Mouse (Mus musculus) heart, embryonic 15.5 days (tissue): Measurements from ENCODE around the gene Ssna1. TPM values are rescaled to one million over a fixed set of nuclear protein-coding genes. Genes with fewer than 3 reads are reported as not detected.

Source experiments
- ATAC-seq: fragments of 200-750 bp; cut with Nextera tagmentation; replicated peaks from 2 replicates; pipeline ENCODE4 v1.8.0; 2017; ENCODE audit warnings: low read depth, moderate TSS enrichment; ENCODE audit not compliant: insufficient number of reproducible peaks, insufficient read depth, low FRiP score
- H3K27ac ChIP-seq: fragments of 300-500 bp; sonication (generic); 2 replicates; pipeline ENCODE4 v1.5.1; 2015; ENCODE audit warnings: mild to moderate bottlenecking, inconsistent platforms
- H3K27me3 ChIP-seq: fragments of 300-500 bp; sonication (generic); 2 replicates; pipeline ENCODE4 v1.6.1; 2015; ENCODE audit warnings: inconsistent platforms
- H3K36me3 ChIP-seq: fragments of 300-500 bp; sonication (generic); 2 replicates; pipeline ENCODE4 v1.6.1; 2015; ENCODE audit warnings: mild to moderate bottlenecking, inconsistent platforms
- H3K4me1 ChIP-seq: fragments of 300-500 bp; sonication (generic); replicated peaks from 2 replicates; pipeline ENCODE4 v1.6.1; 2015; ENCODE audit warnings: inconsistent platforms
- H3K4me2 ChIP-seq: fragments of 300-500 bp; sonication (generic); 2 replicates; pipeline ENCODE4 v1.6.1; 2015; ENCODE audit warnings: inconsistent platforms, mild to moderate bottlenecking, moderate library complexity
- H3K4me3 ChIP-seq: fragments of 300-500 bp; sonication (generic); 2 replicates; pipeline ENCODE4 v1.5.1; 2015; ENCODE audit warnings: mild to moderate bottlenecking, inconsistent platforms
- H3K9ac ChIP-seq: fragments of 300-500 bp; sonication (generic); 2 replicates; pipeline ENCODE4 v1.6.1; 2015; ENCODE audit warnings: mild to moderate bottlenecking, inconsistent platforms
- H3K9me3 ChIP-seq: fragments of 300-500 bp; sonication (generic); replicated peaks from 2 replicates; pipeline ENCODE4 v1.6.1; 2016; ENCODE audit warnings: inconsistent platforms
- WGBS: fragments of 180-500 bp; shearing (Covaris S2); methylation state at CpG from one replicate; pipeline ENCODE4 v1.1.7; 2015; ENCODE audit warnings: mixed read lengths; 5-methylcytosine and 5-hydroxymethylcytosine counted together
- polyA plus RNA-seq: library from polyadenylated mRNA; unstranded; fragments of >200 nt; fragmentation: Nextera tagmentation; extraction: Ambion mirVana; gene quantifications from 2 replicates; pipeline ENCODE4 v1.2.1, GENCODE M21; 2015

Gene Ssna1
- polyA plus RNA-seq, 1 experiment from 2014 or later, result 137 TPM

DNA sequence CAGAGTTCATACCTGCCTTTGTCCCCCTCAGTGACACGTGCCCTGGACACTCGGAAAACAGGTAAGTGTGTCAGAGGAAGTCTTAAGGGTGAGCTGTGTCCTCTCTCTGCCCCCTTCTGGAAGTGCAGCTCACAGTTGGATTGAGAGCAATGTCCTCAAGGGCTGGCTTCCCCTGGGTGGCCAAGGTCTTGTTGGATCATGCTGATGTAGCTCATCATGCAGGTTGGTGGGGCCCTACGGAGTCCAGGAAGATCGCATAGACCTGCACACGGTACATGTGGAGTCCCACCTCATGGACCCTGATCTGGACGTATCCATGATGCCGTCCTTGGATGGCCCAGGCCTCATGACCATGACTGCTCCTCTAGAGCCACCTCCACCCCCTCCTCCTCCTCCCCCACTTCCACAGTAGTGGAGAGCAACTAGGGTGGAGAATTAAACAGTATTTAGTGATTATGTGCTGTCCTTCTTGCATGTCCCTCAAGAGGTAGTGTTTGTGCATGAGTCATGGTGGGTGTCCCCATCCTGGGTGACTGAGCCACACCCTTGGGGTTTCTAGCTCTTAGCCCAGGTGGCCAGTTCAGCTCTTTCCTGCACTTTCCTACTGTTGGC, 16.6 kb upstream of the Ssna1 start:
- 75% methylated on average over 7 of the region's 7 CpGs for WGBS
- H3K36me3 ChIP-seq, result peaks cover 24% of the 10 kb centered on the region
- ATAC-seq, result no peak
- no peak overlapping the region for H3K4me3 ChIP-seq
- H3K9me3 ChIP-seq, result no peaks in the 10 kb centered on the region
- H3K27me3 ChIP-seq, result peaks cover 62% of the 10 kb centered on the region
- no peak overlapping the region for H3K4me2 ChIP-seq
- no peak overlapping the region for H3K9ac ChIP-seq
- no peak overlapping the region for H3K27ac ChIP-seq
- H3K4me1 ChIP-seq, result peaks cover 40% of the 10 kb centered on the region

DNA sequence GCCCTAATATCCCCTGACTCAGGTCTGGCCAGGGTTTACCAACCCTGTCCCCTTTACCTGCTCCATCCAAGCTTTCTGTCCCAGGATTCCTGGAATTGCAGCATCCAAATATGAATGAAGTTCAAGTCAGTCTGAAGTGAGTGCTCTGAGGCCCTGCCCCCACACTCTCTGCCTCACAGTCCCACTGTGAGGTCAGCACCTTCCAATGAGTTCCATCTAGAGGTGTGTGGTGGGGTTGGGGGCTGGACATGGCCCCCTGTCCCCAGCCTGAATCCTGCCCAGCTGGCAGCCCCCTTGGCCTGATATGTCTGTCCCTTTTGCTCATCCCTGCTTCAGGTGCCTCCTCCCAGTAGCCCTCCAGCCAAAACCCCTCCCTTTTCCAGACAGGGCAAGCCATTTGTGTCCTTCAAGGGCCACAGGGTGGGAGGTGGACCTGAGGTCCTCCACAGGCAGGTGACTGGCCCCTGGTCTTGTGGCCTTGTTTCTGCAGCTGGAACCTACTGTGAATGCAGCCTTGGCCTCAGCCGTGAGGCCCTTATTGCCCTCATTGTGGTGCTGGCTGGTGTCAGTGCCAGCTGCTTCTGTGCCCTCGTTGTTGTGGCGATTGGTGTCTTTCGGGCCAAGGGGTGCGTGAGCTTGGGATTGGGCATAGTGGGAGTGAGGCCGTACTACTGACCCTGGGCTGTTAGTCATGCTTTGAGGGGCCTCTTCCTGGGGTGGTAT, 15.8 kb upstream of the Ssna1 start, which contains the start of gene Tmem210:
Gene Tmem210, plus strand, starts transcription at position 219 of the 723 bp plus-strand sequence.
- peaks cover 40% of the 10 kb centered on the region for H3K4me1 ChIP-seq
- no peak within 1 kb of the TSS for H3K9ac ChIP-seq
- H3K27ac ChIP-seq, result peak within 1 kb of the TSS; percentile 13; the same call in 1 of the 2 replicates
- H3K27me3 ChIP-seq, result peaks cover 54% of the 10 kb centered on the region
- H3K4me2 ChIP-seq, result no peak within 1 kb of the TSS
- no peak for ATAC-seq
- H3K36me3 ChIP-seq, result peaks cover 31% of the 10 kb centered on the region
- WGBS, result 85% methylated on average over 6 of the region's 6 CpGs
- no peaks in the 10 kb centered on the region for H3K9me3 ChIP-seq
- no peak within 1 kb of the TSS for H3K4me3 ChIP-seq

DNA sequence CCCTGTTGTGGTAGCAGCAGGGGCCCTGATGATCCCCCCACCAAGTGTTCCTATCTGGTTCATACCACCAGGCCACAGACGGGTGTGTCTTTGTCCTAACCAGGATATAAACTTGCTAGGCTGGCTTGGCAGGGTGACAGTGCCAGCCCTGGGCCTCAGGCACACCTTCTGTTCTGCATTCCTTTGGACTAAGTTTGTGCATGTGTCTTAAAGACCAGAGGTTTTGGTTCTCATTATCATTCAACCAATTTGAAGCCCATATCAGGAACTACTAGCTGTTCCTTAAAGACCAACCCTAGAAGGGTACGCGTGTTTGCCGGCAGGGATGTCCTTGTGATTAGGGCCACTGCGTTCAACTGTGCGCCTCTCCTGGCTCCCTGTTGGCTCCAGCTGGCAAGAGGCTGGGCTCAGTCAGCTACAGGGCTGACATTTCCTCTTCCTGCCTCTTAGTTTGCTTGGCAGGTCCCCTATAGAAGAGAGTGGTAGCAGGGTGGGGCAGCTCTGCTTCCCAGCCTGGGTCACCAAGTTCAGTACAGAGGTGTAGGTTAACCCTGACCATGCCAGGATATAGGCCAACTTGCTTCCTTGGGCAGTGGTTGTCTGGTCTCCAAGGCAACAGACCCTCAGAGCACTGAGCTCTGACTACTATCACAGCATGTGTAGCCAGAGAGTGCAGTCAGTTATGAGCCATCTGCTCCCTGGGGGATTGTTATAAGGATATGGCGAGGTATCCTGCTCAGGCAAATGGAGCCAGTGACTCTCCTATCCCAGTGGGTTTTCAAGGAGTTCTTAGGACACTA, 14.8 kb upstream of the Ssna1 start:
- Histone ChIP-seq H3K4me2 (no peak overlapping the region), H3K36me3 (peaks cover 41% of the 10 kb centered on the region), H3K9me3 (no peaks in the 10 kb centered on the region), H3K4me3 (no peak overlapping the region), H3K27ac (peak overlapping the region; percentile 13; the same call in 1 of the 2 replicates), H3K4me1 (peaks cover 32% of the 10 kb centered on the region), H3K9ac (no peak overlapping the region), H3K27me3 (peaks cover 44% of the 10 kb centered on the region)
- 42% methylated on average over 7 of the region's 7 CpGs for WGBS
- no peak; the same call in 1 of the 2 replicates for ATAC-seq

DNA sequence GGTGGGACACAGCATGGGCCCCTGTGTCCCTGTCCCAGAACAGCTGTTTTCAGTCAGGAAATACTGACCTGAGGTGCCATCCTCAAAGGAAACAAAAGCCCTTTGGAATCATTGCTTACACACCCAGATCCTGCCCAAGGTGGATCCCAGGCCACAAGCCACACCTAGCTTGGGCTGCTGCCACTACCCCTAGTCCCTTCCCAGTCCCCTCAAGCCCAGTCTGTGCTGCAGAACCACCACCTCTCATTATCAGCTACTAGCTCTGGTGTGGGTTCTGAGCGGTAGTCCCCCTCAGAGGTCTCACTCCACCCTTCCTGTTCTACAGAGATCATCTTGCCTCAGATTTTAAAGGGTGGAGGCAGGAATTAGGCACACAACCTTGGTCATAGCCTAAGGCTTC, 14.1 kb upstream of the Ssna1 start:
- H3K27ac ChIP-seq, result peak overlapping the region; percentile 13; the same call in 1 of the 2 replicates
- no peak overlapping the region for H3K9ac ChIP-seq
- peaks cover 37% of the 10 kb centered on the region for H3K27me3 ChIP-seq
- no peak overlapping the region for H3K4me2 ChIP-seq
- peaks cover 28% of the 10 kb centered on the region for H3K4me1 ChIP-seq
- peaks cover 46% of the 10 kb centered on the region for H3K36me3 ChIP-seq
- no peak for ATAC-seq
- H3K4me3 ChIP-seq, result no peak overlapping the region
- no peaks in the 10 kb centered on the region for H3K9me3 ChIP-seq
- WGBS, result 50% methylated on average over 1 of the region's 1 CpGs

DNA sequence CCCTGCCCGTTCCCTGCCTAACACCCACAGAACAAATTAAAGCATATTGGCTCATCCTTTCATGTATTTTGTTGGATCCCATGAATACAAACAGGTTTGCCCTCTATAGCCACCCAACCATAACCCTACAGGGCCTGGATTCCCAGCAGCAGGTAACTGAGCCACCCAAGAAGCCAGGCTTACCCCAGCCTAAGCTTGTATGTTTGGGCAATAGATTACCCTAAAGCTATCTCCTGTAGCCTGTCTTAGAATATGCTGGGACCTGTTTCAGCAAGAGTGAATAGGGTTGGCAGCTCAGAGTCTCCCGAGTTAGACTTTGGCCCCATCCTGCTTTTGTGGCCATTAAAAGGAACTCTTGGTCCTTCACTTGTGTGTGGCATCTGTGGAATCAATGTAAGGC, 13.3 kb upstream of the Ssna1 start:
- Histone ChIP-seq H3K4me1 (peaks cover 24% of the 10 kb centered on the region), H3K9ac (no peak overlapping the region), H3K27me3 (peaks cover 29% of the 10 kb centered on the region), H3K4me2 (no peak overlapping the region), H3K27ac (no peak overlapping the region), H3K9me3 (no peaks in the 10 kb centered on the region), H3K4me3 (no peak overlapping the region), H3K36me3 (peaks cover 54% of the 10 kb centered on the region)
- WGBS, result 80% methylated on average over 2 of the region's 2 CpGs
- no peak for ATAC-seq

DNA sequence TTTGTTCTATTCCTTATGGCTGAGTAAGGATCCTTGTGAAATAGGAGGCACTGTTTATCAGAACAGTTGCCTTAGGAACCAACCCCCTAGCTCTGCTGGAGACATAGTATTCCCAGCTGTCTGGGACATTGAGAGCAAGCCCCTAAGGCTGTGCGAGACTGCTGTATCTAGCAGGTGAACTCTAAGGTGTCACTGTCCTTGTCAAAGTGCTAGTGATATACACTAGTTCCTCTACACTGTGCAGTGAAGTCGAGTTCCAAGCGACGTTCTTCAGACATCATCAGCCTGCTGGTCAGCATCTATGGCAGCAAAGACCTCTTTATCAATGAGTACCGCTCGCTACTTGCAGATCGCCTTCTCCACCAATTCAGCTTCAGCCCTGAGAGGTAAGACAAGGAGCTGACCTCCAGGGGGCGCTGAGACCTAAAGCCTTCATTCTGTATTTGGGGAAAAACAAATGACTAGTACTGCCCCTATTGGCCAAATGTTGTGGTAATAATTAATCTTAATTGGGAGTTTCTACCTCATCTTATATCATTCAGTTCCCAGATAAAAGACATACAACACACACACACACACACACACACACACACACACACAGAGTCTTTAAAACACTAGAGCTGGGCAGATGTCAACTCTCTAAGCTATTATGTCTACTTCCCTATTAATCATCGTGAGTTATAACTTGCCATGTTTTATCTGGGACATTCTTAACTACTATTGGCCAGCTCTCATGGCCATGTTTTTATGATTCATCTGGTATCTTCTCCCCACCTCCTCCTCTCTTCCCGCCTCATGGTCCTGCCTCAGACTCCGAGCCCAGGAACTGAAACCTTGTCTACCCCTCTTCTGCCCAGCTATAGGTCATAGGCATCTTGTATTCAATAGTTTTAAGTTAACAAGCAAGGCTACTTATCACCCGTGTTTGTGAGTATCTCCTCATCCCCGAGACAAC, 7.0 kb upstream of the Ssna1 start:
- ATAC-seq, result no peak
- Histone ChIP-seq H3K9ac (no peak overlapping the region), H3K27me3 (no peaks in the 10 kb centered on the region), H3K4me3 (no peak overlapping the region), H3K36me3 (peaks cover 97% of the 10 kb centered on the region), H3K4me2 (no peak overlapping the region), H3K4me1 (no peaks in the 10 kb centered on the region), H3K9me3 (no peaks in the 10 kb centered on the region), H3K27ac (no peak overlapping the region)
- WGBS, result 61% methylated on average over 13 of the region's 13 CpGs

DNA sequence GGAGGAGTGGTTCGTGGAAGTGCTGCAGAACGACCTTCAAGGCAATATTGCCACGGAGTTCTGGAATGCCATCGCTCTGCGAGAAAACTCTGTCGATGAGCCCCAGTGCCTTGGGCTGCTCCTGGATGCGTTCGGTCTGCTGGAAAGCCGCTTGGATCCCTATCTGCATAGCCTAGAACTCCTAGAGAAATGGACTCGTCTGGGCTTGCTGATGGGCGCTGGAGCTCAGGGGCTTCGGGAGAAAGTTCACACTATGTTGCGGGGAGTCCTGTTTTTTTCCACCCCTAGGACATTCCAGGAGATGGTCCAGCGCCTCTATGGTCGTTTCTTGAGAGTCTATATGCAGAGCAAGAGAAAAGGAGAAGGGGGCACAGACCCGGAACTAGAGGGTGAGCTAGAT, 772 bp upstream of the Ssna1 start:
- no peaks in the 10 kb centered on the region for H3K9me3 ChIP-seq
- peaks cover 21% of the 10 kb centered on the region for H3K4me1 ChIP-seq
- no peaks in the 10 kb centered on the region for H3K27me3 ChIP-seq
- H3K9ac ChIP-seq, result peak overlapping the region; percentile 75
- peaks cover 61% of the 10 kb centered on the region for H3K36me3 ChIP-seq
- H3K4me2 ChIP-seq, result peak overlapping the region; percentile 92
- no peak for ATAC-seq
- H3K4me3 ChIP-seq, result peak overlapping the region; percentile 96
- H3K27ac ChIP-seq, result peak overlapping the region; percentile 92
- 28% methylated on average over 15 of the region's 16 CpGs for WGBS

DNA sequence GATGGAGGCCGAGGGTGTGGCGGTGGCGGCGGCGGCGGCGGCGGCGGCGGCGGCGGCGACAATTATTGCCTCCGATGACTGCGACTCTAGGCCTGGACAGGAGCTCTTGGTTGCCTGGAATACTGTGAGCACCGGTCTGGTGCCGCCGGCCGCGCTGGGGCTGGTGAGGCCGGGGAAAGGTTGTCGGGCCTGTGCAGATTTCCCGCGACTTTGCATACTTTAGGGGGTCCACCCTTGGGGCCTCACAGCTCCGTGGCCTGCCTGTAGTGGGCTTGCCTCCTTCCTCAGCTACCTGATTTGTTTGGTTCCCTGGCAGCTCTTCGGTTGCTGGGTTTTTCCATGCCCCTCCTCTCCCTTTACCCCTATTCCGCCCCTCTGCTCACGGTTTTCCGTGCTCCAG, 277 bp upstream of the Ssna1 start:
- peak overlapping the region; percentile 75 for H3K9ac ChIP-seq
- peaks cover 24% of the 10 kb centered on the region for H3K4me1 ChIP-seq
- peak overlapping the region; percentile 92 for H3K27ac ChIP-seq
- peaks cover 56% of the 10 kb centered on the region for H3K36me3 ChIP-seq
- under 1% methylated on average over 29 of the region's 29 CpGs for WGBS
- H3K4me3 ChIP-seq, result peak overlapping the region; percentile 96
- H3K9me3 ChIP-seq, result no peaks in the 10 kb centered on the region
- ATAC-seq, result peak; percentile 30
- H3K4me2 ChIP-seq, result peak overlapping the region; percentile 92
- no peaks in the 10 kb centered on the region for H3K27me3 ChIP-seq

DNA sequence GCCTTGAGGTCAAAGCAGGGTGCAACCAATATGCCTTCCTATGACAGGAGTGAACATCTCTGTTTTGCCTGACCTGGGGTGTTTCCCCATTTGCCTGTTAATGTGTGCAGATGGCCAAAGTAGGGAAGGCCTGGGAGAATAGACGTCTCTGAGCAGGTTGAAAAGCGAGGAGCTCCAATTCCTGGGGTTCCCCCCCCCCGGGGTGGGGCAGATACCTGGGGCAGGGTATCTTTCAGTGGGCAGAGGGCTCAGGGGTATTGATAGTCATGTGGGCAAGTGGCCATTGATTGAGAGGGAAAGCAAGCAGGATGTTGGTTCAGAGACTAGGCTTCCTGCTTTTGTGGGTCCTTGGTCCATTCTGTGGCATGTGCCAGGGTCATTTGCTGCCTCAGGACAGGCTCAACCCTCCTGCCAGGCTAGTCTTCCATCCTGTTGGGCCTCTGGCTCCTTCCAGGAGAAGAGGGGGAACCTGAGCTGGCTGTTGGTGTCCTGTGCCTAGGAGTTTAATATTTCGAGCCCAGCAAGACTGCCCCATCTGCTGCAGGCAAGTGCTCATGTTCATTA, 4.4 kb downstream of the Ssna1 start:
- ATAC-seq, result no peak
- no peak overlapping the region for H3K27ac ChIP-seq
- peaks cover 15% of the 10 kb centered on the region for H3K27me3 ChIP-seq
- H3K4me3 ChIP-seq, result no peak overlapping the region
- 74% methylated on average over 4 of the region's 4 CpGs for WGBS
- H3K4me1 ChIP-seq, result peaks cover 57% of the 10 kb centered on the region
- H3K9ac ChIP-seq, result peak overlapping the region; percentile 11; the same call in 1 of the 2 replicates
- no peaks in the 10 kb centered on the region for H3K9me3 ChIP-seq
- peaks cover 16% of the 10 kb centered on the region; the same call in 1 of the 2 replicates for H3K36me3 ChIP-seq
- no peak overlapping the region for H3K4me2 ChIP-seq

DNA sequence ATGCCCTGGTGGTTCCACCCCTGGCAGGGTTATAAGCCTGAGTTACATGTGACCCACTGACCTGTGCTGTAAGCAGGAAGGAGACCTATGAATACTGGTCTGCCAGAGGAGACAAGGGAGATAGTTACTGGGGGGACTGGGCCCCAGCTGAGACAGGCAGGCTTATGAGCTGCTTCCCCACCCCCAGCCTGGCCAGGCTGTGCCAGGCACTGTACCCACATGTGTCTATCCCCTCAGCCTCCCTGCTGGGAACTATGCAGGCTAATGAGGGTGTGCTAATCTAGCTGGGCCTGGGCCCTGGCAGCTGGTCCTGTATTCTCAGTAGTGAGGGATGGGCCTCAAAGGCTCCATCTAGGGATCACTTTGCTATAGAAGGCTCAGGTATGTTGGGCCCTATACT, 5.0 kb downstream of the Ssna1 start:
- Histone ChIP-seq H3K4me1 (peaks cover 58% of the 10 kb centered on the region), H3K4me3 (no peak overlapping the region), H3K9me3 (no peaks in the 10 kb centered on the region), H3K4me2 (no peak overlapping the region), H3K27me3 (peaks cover 15% of the 10 kb centered on the region), H3K27ac (no peak overlapping the region), H3K36me3 (peaks cover 16% of the 10 kb centered on the region; the same call in 1 of the 2 replicates), H3K9ac (peak overlapping the region; percentile 11; the same call in 1 of the 2 replicates)
- no peak for ATAC-seq
